Comparison of ENCODE assay signal across 8 mouse cellular contexts in genomic region chr8:106011643-106011986, GRCm38 (mm10). TPM values are rescaled to one million over a fixed set of nuclear protein-coding genes. Genes with fewer than 3 reads are reported as not detected.
DNase-seq lines count a peak whose midpoint lies in the region; ATAC-seq and TF ChIP-seq lines count a peak whose summit lies in the region.

Ddx28 (minus strand) TSS chr8:106011882.

- WGBS in bone marrow, adult 2 months = under 1% methylated on average over 6 of the region's 6 CpGs
- 1% methylated on average over 6 of the region's 6 CpGs for WGBS in olfactory bulb, adult 2 months

- DNase-seq in left cerebral cortex, adult 18-20 months (ENCODE audit: low spot score in 2 of 2) = no peak
- no peak for DNase-seq in left cerebral cortex, adult 9 months (ENCODE audit: low spot score in 2 of 2)
- DNase-seq in forelimb bud, embryonic 11.5 days (ENCODE audit: low read depth, low spot score) = peak; percentile 10
- no peak for DNase-seq in left cerebral cortex, postnatal 36 days (ENCODE audit: low spot score in 2 of 2)
- DNase-seq in MN1 (ENCODE audit: low spot score) = no peak

- H3K4me3 ChIP-seq in bone marrow, adult 2 months (replicated peaks; ENCODE audit: control insufficient read depth, low read depth, low read length) = peak within 1 kb of the TSS; percentile 87
- peak within 1 kb of the TSS; percentile 93 for H3K4me3 ChIP-seq in olfactory bulb, adult 2 months (ENCODE audit: insufficient read depth, low read depth, low read length)

- H3K27ac ChIP-seq in bone marrow, adult 2 months (ENCODE audit: control insufficient read depth, insufficient read depth, low read depth, low read length, poor library complexity) = peak within 1 kb of the TSS; percentile 61
- peak within 1 kb of the TSS; percentile 28; the same call in 1 of the 2 replicates for H3K27ac ChIP-seq in olfactory bulb, adult 2 months (ENCODE audit: insufficient read depth, low read depth, low read length)

- TF ChIP-seq CTCF in bone marrow, adult 2 months (IDR thresholded peaks at IDR 0.05; ENCODE audit: control insufficient read depth, insufficient read depth, low read length) = no peak
- TF ChIP-seq CTCF in olfactory bulb, adult 2 months (IDR thresholded peaks at IDR 0.05; ENCODE audit: insufficient read depth, low read depth, low read length) = no peak

- H3K4me1 ChIP-seq in bone marrow, adult 2 months (ENCODE audit: control insufficient read depth, insufficient read depth, low read length) = peaks cover 2% of the 10 kb centered on the region; the same call in 1 of the 2 replicates
- peaks cover 12% of the 10 kb centered on the region for H3K4me1 ChIP-seq in olfactory bulb, adult 2 months (ENCODE audit: control insufficient read depth, insufficient read depth, low read length)

- no peak; the same call in 1 of the 2 replicates for ATAC-seq in megakaryocyte progenitor cell, adult 5-6 weeks (replicated peaks; ENCODE audit: poor library complexity)

- no peak for TF ChIP-seq POLR2A in bone marrow, adult 2 months (IDR thresholded peaks at IDR 0.05; ENCODE audit: borderline replicate concordance, control insufficient read depth, low read depth, low read length)
- TF ChIP-seq POLR2A in olfactory bulb, adult 2 months (IDR thresholded peaks at IDR 0.05; ENCODE audit: insufficient read depth, low read depth, low read length) = no peak

- intact Hi-C loops in left cerebral cortex, postnatal 36 days (cut with DNase I) = loop anchor here (5.0 kb wide), 1 partner anchor 119 kb away; the partner anchor contains the start of gene Nrn1l

RNA-seq across cellular contexts. Expression of gene Ddx28, which starts in this region (rescaled TPM):
- total RNA-seq in left cerebral cortex, adult 18-20 months (2021) = 10 to 100 TPM; 14.5 to 17.2 TPM
- 4.0 and 6.0 TPM in 2 replicates for polyA plus RNA-seq in bone marrow, adult 2 months (2011; ENCODE audit: insufficient read depth, insufficient read length, low replicate concordance, missing spikeins)
- 10 to 100 TPM; 14.0 to 16.3 TPM for total RNA-seq in left cerebral cortex, postnatal 36 days (2021)
- not detected in 2 replicates for polyA plus RNA-seq in olfactory bulb, adult 2 months (2012; ENCODE audit: insufficient read depth, insufficient read length, low replicate concordance, missing spikeins)
- 8.6 and 12.0 TPM in 2 replicates for total RNA-seq in megakaryocyte progenitor cell, adult 5-6 weeks (2015)
- total RNA-seq in megakaryocyte progenitor cell, adult 5-6 weeks (2017) = 18.2 and 20.8 TPM in 2 replicates
